Mouse (Mus musculus) erythroblast, embryonic 14.5 days (primary cell): ENCODE data around the gene Ptpn13.

Experiments
- GATA1 ChIP-seq: IDR thresholded peaks from 2 replicates; pipeline ENCODE4 v1.6.1; 2012; ENCODE audit warnings: low read length, inconsistent platforms, mixed read lengths
- TAL1 ChIP-seq: IDR thresholded peaks from 3 replicates; pipeline ENCODE4 v1.6.1; 2012; ENCODE audit warnings: low read length, inconsistent platforms, mixed read lengths

DNA sequence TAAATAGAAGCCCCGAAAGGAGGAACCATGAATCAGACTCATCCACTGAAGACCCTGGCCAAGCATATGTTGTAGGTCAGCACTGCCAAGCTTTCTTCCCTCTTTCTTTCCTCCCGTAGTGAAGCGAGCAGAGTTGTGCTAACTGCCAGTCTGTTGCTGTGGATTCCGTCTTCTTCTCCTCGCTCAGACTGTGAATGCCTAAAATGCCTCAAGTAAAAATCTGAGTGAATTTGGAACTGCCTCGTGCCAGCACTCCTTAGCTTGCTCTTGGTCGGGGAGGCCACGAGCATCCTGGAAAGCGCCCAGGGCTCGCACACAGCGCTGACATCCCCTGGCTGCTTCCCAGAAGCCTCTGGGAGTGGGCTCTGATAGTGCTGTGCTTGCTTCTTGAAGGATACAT, 116.5 kb downstream of the Ptpn13 start:
- TF ChIP-seq GATA1: no peak
- TF ChIP-seq TAL1: no peak
